Mouse (Mus musculus) myocyte (in vitro differentiated cells): Measurements from ENCODE around the gene Dcn.

ENCODE experiments used
- E2F4 ChIP-seq: IDR thresholded peaks from one replicate; pipeline ENCODE4 v1.6.1; 2011; ENCODE audit warnings: mild to moderate bottlenecking, control low read depth, moderate library complexity; ENCODE audit not compliant: insufficient read depth
- POLR2A ChIP-seq: IDR thresholded peaks from one replicate; pipeline ENCODE4 v1.6.1; 2011; ENCODE audit warnings: low read depth, mild to moderate bottlenecking, control low read depth, moderate library complexity; ENCODE audit not compliant: insufficient read length
- REST ChIP-seq: IDR thresholded peaks from one replicate; pipeline ENCODE4 v1.6.1; 2011; ENCODE audit warnings: mild to moderate bottlenecking, control low read depth, moderate library complexity; ENCODE audit not compliant: insufficient read depth, insufficient read length

- TF ChIP-seq POLR2A (no peak), E2F4 (no peak), REST (no peak)
These were observed 4.6 kb downstream of the Dcn start for GRCm38 (mm10) chr10:97484049-97484448.
